Mouse (Mus musculus): Measurements from ENCODE around the gene Iffo2.

The Iffo2 gene

GRCm38 (mm10) chr4:139582903-139583302, 52.6 kb downstream of the Iffo2 start:
- peak in 1 of 2 experiments; percentile 10 for DNase-seq

- DNase-seq: peak in 1 of 2 experiments; percentile 6
Measured at GRCm38 (mm10) chr4:139583629-139584245, 53.4 kb downstream of the Iffo2 start.

GRCm38 (mm10) chr4:139584704-139585103, 54.4 kb downstream of the Iffo2 start:
- peak; percentile 9 to 20 for DNase-seq

- DNase-seq: peak in 1 of 2 experiments; percentile 1
Measured at GRCm38 (mm10) chr4:139585713-139586112, 55.4 kb downstream of the Iffo2 start.

GRCm38 (mm10) chr4:139587370-139587769, 57.0 kb downstream of the Iffo2 start:
- DNase-seq: peak; percentile 39 to 57

GRCm38 (mm10) chr4:139587773-139588172, 57.4 kb downstream of the Iffo2 start:
- no peak for DNase-seq

GRCm38 (mm10) chr4:139589351-139590027, 59.1 kb downstream of the Iffo2 start:
- DNase-seq: peak in 1 of 2 experiments; percentile 27

GRCm38 (mm10) chr4:139590446-139590845, 60.1 kb downstream of the Iffo2 start:
- peak; percentile 89 to 90 for DNase-seq

GRCm38 (mm10) chr4:139592895-139593294, 62.5 kb downstream of the Iffo2 start:
- DNase-seq: peak in 1 of 2 experiments; percentile 29

GRCm38 (mm10) chr4:139593383-139593782, 63.0 kb downstream of the Iffo2 start:
- no peak for DNase-seq

- no peak for DNase-seq
Measured at GRCm38 (mm10) chr4:139594062-139594461, 63.7 kb downstream of the Iffo2 start.

GRCm38 (mm10) chr4:139596715-139597114, 66.4 kb downstream of the Iffo2 start:
- no peak for DNase-seq

GRCm38 (mm10) chr4:139597286-139598284, 67.2 kb downstream of the Iffo2 start:
- DNase-seq: no peak

- DNase-seq: peak in 1 of 2 experiments; percentile 27
Measured at GRCm38 (mm10) chr4:139598356-139598755, 68.0 kb downstream of the Iffo2 start.

- DNase-seq: peak; percentile 47 to 58
Measured at GRCm38 (mm10) chr4:139598950-139599518, 68.7 kb downstream of the Iffo2 start.

- no peak for DNase-seq
Measured at GRCm38 (mm10) chr4:139601519-139602356, 71.4 kb downstream of the Iffo2 start.

GRCm38 (mm10) chr4:139602357-139603244, 72.3 kb downstream of the Iffo2 start, which contains the start of gene Gm21969:
Gene Gm21969, plus strand, starts transcription at chr4:139603186.
- peak; percentile 64 to 70 for DNase-seq

GRCm38 (mm10) chr4:139605216-139605615, 74.9 kb downstream of the Iffo2 start:
- DNase-seq: no peak

- no peak for DNase-seq
Measured at GRCm38 (mm10) chr4:139606732-139607131, 76.4 kb downstream of the Iffo2 start.

GRCm38 (mm10) chr4:139608975-139609374, 78.6 kb downstream of the Iffo2 start:
- DNase-seq: no peak

- no peak for DNase-seq
Measured at GRCm38 (mm10) chr4:139610954-139611353, 80.6 kb downstream of the Iffo2 start.
